Mouse (Mus musculus): ENCODE data around the gene Chga.

Chga gene

GRCm38 (mm10) chr12:102554721-102555516 lies at the start of gene Chga:
Chga (plus strand) TSS chr12:102554969.
- DNase-seq (ENCODE audit: low spot score in 2 of 2) = peak; percentile 60 to 80

GRCm38 (mm10) chr12:102505131-102505713 lies 49.5 kb upstream of the Chga start:
- no peak for DNase-seq (ENCODE audit: low spot score in 2 of 2)

- DNase-seq (ENCODE audit: low spot score in 2 of 2) = no peak
Measured at GRCm38 (mm10) chr12:102505949-102506348, 48.8 kb upstream of the Chga start.

DNA sequence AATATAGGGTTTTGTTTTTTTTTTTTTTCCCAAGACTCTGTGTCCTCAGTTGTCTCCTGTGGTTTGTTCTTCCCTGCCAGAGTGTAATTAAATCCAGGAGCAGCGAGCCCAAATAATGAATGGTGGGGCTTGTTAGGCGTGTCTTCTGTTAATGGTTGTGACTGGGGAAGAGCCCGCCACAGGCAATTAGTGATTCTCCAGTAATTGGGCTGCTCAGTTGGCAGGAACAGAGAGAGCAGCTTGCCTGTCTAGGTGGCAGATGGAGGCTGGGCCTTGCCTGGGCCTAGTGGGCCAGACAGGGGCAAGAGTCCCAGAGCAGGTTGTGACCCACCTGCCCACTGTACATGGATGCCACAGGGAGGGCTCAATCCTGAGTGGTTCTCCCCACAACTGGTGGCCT lies 43.4 kb upstream of the Chga start:
- peak in 1 of 2 experiments; percentile 24 for DNase-seq (ENCODE audit: low spot score in 2 of 2)

GRCm38 (mm10) chr12:102514151-102514550 lies 40.6 kb upstream of the Chga start:
- DNase-seq (ENCODE audit: low spot score in 2 of 2) = no peak

- DNase-seq (ENCODE audit: low spot score in 2 of 2) = no peak
Measured at GRCm38 (mm10) chr12:102514751-102515150, 40.0 kb upstream of the Chga start.

DNA sequence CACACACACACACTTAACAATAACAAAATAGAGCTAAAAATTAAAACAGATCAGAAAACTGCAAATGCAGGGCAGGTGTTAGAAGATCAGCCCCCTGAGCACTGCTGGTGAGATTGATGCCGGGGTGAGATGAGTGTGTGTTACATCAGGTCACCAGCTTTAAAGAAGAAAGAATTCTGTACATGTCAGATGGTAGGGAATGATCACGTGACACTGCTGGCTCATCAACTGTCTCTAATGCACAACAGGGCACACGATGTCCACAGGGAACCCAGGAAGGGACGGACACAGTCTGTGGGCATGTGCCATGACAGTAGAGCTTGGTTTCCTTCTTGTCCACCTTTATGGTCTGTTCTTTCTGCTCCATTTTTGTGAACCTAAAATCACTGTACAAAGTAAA lies 38.6 kb upstream of the Chga start:
- no peak for DNase-seq (ENCODE audit: low spot score in 2 of 2)

DNA sequence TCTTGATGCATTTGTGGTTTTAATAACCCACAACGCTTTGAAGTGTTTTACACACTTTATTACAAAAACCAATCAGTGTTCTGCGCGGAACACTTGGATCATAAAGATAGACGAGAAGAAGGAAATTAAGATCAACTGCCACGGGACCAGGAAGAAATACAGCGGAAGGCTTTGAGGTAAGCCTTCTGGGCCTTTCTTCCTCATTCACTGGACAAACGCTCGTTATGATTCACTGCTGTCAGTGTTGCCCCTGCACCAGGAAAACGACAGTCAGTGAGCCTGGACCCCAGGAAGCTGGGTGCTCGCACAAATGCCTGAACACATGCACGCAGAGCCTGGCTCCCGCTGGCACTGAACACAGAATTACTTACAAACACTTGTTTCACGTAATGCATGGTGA lies 37.1 kb upstream of the Chga start:
- no peak for DNase-seq (ENCODE audit: low spot score in 2 of 2)

DNA sequence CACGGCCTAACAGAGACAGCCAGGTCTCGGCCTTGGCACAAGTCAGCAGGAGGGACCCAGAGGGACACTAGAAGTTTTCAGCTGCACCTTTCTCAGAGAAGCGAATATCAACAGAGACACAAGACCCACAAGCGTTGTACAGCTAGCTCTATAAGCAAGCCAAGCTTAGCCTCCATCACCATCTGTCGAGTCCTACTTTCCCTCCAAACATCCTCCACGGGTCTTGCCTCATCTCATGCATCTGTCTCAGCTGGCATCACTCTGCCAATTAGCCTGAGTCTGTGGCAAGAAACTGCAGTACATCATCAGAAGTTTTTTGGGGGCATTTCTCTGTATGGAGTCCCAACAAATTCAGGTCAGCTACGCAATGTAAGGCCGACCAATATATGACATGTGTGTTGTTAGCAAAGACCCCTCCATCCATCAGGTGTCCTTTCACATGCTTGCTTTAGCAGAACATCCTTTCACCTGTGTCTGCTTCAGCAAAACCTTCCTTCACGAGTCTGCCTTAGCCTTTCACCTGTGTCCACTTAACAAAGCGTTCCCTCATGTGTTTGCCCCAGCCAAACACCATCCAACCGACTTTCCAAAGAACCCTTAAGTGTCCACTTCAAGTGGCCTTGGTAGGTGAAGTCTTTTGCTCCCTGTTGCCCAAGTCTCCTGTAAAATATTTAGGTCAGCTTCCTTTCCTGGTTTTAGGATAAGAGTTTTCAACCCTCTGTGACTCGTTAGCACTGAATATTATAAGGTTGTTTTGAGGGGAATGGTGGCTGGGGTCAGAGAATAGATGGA lies 34.6 kb upstream of the Chga start:
- DNase-seq (ENCODE audit: low spot score in 2 of 2) = no peak

- no peak for DNase-seq (ENCODE audit: low spot score in 2 of 2)
Measured at GRCm38 (mm10) chr12:102521777-102522319, 32.9 kb upstream of the Chga start.

DNA sequence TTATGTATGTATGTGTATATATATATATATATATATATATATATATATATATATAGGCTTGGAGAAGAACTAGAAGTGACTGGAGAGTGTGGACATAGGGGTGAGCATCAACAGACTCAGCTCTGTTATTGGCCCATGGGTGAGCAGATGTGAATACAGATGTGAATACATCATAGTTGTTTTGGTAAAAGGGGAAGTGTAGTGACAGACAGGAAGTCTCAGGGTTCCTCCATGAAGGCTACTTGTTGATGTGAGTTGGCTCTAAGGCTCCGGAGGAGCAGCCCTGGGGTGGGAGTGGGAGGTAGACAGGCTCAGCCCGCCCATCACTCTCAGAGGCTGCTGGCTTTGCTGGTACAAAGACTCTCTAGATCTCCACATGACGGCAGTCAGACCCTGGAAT lies 30.6 kb upstream of the Chga start:
- no peak for DNase-seq (ENCODE audit: low spot score in 2 of 2)

GRCm38 (mm10) chr12:102524760-102525159 lies 30.0 kb upstream of the Chga start:
- no peak for DNase-seq (ENCODE audit: low spot score in 2 of 2)

DNA sequence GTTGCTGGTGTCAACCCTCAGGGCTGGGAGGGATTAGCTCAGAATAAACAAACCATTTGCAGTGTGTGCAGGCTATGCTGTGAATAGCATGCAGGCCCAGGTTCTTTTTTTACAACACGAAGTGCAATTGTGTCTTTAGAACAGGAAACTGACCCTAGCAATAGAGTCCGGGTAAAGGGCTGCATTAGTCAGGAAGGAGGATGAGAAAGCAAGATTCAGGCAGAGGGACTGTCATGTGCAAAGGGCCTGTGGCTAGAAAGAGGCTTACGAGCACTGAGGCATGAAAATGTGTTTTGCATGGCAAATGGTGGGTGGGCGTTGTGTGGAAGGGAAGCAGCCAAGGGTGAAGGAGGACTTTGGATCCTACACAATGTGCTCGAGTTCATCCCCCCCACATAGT lies 26.8 kb upstream of the Chga start:
- DNase-seq (ENCODE audit: low spot score in 2 of 2) = no peak

GRCm38 (mm10) chr12:102535796-102536195 lies 19.0 kb upstream of the Chga start:
- DNase-seq (ENCODE audit: low spot score in 2 of 2) = no peak

GRCm38 (mm10) chr12:102540278-102540677 lies 14.5 kb upstream of the Chga start:
- no peak for DNase-seq (ENCODE audit: low spot score in 2 of 2)

DNA sequence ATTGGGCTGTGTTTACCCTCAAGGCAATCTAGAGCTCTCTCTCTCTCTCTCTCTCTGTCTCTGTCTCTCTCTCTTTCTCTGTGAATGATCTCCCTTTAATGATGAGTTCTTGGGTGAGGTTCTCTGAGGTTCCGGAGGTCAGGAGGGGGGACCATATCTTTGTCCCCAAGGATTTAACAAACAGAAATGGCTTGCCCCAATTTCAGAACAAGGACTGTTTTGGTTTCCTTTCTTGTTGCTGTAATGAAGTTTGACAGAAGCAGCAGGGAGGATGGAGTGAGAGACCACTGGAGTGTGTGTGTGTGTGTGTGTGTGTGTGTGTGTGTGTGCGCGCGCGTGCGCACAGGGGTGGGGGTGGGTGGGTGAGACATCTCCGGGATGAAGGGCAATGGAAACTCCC lies 13.6 kb upstream of the Chga start:
- DNase-seq (ENCODE audit: low spot score in 2 of 2) = no peak

DNA sequence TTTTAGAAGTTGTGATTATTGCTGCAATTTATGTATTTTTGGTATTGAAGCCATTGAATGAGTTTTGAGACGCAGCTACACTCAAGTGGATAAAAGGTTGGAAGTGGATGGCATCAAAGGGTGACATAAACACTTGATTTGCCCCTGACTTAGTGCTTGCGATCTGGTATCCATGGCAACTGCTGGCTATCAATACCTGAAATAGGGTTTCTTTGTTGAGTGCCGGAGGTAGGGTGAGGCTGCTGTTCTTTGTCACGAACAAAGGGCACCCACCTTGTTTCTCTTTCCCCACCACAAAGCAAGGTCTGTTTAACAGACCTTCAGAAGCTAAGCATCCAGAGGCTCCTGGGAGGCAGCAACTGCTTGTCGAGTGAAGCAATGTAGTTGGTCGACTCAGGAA lies 9.6 kb upstream of the Chga start:
- DNase-seq (ENCODE audit: low spot score in 2 of 2) = no peak

- DNase-seq (ENCODE audit: low spot score in 2 of 2) = no peak
Measured at GRCm38 (mm10) chr12:102550529-102550928, 4.2 kb upstream of the Chga start.

GRCm38 (mm10) chr12:102551186-102551585 lies 3.6 kb upstream of the Chga start:
- DNase-seq (ENCODE audit: low spot score in 2 of 2) = no peak

- no peak for DNase-seq (ENCODE audit: low spot score in 2 of 2)
Measured at GRCm38 (mm10) chr12:102552001-102552400, 2.8 kb upstream of the Chga start.

DNA sequence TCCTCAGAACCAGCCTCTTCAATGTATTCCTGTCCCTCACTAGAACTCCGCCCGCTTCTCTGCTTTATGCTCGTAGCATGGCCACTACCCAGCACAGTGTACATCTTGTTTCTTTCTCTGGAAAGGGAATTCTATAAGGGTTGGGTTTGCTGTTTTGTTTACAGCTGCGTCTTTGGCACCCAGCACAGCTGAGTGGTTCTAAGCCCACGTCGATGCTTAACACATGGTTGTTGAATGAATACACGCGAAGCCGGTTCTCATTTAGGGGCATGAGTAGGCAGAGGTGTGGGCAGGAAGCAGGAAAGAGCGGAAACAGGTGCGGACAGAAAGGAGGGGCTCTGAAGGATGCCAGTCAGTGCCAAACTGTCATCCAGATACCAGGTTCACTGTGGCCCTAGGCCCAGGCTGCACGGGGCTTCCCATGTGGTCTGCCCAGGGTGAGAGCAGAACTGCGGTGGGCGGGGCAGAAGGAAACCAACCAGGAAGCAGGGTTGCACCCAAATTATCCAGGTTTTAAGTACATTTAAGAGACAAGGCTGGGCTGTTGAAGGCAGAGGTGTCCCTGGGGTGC lies 979 bp upstream of the Chga start:
- no peak for DNase-seq (ENCODE audit: low spot score in 2 of 2)

DNA sequence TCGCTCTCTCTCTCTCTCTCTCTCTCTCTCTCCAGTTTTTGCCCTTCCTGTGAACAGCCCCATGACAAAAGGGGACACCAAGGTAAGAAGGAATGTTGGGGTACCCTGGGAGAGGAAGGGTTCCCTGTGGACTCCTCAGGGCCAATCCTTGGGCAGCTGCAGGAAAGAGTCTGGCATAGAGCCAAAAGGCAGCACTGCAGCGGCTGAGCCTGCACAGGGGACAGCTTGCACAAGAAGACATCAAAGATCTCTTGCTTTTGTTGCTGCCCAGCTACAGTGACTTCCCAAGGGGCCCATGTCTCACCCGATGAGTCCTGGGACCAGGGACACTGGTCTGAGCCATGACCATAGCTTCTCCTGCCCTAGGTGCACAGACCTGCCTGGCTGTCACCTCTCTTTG lies 1.1 kb downstream of the Chga start:
- no peak for DNase-seq (ENCODE audit: low spot score in 2 of 2)
